Mouse (Mus musculus) heart, adult 9 months (tissue): ENCODE measurements around the gene Igf1r.
A peak's percentile ranks its signal among the peaks of the same experiment; 100 is the strongest.

Experiments used
- DNase-seq, 2 experiments: peaks; one replicate each; pipeline ENCODE4 v3.0.0; 2022; ENCODE audit warnings: low spot score in 2 of 2

The Igf1r gene

DNA sequence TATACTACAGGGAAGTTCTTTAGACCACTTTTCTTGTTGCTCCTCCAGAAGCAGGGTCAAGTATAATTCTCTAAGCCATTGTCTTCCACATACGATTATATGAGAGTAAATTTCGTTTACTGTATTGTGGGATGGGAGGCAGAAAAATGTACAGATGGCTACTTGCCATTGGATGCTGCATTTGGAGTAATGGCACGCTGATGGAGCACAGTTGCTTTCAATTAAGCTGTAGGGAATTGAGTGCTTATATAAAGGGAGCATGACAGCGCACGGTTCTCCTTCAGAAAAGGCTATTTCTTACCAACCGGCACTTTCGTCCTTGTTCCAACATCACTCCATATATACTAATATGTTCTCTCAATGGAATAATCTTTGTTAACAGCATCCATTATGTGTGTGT, 96.4 kb downstream of the Igf1r start:
- DNase-seq = no peak

DNA sequence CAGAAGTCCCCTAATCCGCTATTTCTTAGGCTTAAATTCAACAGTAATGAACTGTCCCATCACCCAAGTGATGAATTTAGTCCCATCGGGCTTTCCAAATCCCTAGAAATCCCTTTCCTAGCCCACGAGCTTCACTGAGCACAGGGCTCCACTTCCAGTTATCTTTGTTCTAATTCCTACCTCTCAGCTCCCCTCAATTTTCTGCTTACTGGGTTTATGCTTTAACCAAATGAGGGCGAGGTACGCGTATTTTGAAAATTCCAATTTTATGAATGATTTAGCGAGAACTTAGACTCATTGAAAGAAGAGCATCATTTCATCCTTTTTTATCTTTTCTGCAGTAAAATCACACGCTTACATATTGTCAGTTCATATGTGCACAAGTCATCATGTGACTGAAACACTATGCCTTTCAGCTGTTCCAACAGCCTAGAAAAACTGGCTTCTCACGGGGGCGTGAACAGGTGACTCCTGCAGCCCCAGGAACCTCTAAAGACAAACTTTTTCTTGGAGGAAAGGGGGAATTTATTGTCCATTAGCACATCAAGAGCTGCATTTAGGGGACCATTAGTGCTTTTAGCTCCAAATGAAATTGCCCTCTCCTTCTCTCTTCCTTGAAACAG, 100.5 kb downstream of the Igf1r start:
- DNase-seq = no peak

DNA sequence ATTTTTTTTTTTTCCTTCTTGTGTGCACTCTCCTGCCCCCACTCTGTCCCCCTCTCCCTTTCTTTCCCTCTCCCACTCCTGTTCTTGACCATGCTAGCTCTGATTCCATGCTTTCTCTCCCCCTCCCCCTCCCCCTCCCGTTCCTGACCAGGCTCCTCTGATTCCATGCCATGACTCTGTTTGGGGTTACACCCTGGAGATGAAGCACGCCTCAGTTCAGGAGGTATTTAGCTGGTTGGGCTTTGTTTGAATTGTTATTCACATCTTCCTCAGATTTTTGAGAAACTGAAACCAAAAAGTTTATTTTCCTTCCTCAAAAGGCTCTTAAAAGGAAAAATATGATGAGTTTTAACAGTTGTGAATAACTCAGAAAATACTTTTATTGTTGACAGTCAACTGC, 101.9 kb downstream of the Igf1r start:
- DNase-seq = no peak

DNA sequence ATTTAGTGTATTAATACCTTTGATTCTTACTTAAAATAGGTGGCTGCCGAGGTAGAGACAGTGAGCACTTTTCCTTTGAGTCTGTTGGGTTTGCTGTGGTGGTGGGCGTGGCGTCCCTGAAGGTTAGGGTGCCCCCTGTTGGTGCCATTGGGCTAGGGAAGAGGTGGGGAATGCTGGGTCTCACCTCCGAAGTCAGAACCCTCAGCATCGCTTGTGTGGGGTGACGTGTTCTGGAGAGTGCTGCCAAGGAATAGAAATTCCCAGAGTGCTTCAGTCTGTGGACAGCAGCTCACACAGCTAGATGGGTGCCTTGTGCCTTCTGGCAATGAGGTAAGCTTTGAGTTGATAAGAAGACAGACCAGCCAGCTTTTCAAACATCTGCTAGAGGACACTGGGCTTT, 102.3 kb downstream of the Igf1r start:
- no peak for DNase-seq

DNA sequence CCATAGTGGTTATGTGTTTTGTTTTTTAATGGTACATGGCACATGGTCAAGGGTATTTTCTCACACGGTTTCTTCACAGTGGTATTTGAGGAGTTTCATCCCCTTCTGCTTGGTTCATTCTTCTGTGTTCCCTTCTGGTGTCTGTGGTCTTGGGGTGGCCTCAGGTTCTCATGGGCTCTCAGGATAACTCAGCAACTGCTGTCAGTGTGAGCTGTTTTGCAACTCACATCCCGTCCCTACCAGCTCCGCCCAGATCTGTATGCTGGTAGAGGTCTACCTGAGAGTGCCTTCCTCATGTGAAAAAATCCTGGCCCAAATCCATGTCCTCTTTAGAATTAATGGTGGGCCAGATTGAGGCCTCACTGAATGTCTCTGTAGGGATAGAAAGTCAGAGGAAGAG, 104.4 kb downstream of the Igf1r start:
- DNase-seq = no peak

DNA sequence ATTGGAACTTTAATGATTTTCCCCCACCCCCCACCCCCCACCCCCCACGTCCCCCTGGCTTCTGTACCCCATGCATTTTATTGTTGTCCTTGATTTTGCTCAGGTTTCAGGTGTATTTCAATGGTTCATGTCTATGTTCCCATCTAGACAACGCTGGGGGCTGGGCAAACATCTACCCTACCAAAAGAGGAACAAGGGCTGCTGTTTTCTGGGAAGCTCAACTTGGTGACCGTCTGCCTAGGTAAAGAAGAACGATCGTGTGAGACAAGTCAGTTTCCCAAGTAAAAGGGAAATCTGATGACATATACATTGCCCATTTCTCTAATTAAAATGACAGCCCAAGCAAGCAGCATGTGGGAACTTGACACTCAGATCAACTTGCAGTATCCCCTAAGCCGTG, 107.1 kb downstream of the Igf1r start:
- no peak for DNase-seq

DNA sequence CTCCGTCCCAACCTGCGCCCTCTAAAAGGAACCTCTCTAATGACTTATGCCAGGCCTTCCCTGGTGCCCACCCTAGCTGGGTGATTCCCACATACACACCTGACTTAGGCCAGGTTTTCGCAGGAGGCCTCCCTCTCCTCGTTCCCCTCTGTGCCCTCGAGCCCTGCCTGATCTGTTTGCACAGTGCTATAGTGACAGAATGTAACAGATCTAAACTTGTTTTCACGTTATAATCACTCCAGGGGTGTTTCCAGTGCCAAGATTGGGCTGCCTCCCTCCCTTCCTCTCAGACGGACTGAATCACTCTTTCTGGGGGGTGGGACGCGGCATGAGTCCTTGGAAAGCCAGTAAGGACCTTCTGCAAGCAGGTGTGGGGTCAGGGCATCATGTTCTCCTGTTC, 108.8 kb downstream of the Igf1r start:
- no peak for DNase-seq

DNA sequence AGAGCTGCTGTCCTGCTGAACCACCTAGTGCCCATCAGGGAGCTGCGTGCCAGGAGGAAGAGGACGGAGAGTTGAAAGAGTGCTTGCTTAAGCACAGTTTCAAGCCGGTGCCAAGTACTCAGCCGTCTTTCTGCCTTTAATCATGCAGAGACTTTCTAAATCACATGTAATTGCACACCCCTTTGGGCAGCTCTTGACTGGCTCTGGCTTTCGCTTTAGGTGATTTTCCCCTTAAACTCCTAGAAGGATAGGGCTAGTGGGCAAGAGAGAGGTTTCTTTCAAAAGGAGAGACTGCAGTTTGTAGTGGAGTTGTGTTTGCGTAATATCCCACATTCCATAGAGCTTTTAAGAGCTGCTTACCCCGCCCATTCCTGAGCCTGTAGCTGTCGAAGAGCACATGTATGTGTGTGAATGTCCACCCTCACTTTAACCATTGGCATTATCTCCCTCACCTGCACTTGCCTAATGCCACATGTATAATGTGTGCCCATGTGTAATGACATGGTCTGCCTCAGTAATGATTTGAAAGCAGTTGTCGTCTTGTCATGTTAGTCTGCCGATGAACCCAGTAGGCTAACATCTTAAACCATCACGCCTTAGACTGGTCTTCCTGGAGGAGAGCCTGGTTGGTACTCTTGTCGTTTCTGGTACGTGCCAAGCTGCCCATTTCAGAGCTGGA, 109.7 kb downstream of the Igf1r start:
- no peak for DNase-seq

DNA sequence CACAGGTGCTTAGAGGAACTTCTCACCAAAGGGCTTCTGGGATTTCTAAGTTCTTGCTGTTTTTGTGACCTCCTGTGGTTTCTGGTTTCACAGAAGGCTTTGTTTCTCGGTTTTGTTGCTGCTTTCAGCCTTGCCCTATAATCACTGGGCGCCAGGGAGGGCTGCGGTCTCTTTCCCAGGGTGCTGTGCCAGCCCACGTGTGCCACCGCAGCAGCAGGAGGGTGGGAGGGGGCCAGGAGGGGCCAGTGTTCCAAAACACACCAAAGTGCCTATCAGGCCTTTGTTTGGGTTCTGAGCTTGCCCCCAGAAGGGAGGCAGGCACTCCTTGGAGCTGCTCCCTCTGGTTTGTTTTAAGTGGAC, 110.2 kb downstream of the Igf1r start:
- DNase-seq = no peak

DNA sequence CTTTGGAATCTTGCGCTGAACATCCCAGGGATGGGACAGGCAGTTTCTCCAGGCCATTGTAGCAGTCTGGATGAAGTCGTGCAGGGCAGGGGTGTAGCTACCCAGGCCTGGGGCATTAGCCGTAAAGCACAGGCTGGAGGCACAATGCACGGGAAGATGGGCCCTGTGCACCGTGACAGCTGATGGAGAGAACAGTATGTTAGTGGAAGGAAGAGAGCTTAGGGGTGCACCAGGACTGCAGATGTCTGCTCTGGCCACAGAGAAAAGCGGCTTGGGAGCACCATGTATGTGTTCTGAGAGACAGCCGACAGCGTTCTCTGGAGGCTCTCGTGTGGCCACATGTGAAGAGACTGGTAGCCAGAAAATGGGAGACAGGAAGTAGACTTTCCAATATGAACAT, 111.1 kb downstream of the Igf1r start:
- DNase-seq = peak in 1 of 2 experiments; percentile 13

DNA sequence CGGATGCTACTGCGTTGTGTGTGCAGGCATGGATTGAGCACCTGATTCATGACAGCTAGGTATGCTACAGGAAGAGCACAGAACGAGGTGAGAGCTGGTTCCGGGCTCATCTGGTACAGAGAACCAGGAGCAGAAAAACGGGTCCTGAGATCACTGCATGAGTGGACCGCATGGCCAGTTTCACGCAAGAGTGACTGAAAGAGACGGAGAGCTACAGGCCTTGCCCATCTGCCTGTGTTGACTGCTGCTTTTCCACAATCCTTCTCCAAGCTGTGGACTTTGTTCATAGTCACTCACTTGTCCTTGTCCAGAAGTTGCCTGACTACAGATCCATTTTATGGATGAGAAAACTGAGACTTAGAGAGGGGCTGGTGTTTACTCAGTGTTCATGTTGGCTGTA, 111.5 kb downstream of the Igf1r start:
- no peak for DNase-seq

DNA sequence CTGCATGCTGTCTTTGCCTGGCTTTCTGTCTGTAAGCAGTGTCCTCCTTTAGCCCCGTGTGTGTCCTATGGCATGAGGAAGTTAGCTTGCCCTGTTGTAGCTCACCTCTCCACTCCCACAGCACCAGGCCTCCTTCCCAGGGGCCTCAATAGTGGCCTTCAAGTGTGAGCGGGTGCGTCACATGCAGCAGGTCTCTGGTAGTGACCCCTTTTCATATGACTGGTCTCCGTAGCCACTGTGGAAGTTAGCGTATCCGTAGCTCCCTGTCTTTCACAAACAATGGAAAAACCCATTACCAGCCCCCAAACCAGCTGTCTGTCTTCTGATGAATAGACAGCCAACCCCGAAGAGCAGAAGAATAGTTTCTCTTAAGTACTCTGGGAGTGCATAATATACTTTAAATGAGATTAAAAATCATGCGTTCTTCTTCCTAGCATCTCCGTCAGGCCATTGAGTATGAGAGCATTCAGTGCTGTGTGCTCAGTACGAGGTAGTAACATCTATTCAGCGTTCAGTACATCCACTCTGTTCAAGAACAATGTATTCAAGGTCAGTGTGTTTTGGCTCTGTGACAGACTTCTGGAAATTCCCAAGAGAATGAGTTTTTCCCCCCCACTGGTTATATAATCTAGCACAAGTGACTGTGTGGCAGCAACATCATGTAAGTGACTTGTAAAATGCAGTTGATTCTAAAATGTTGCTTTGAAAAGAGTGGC, 112.2 kb downstream of the Igf1r start:
- DNase-seq = peak; percentile 33 to 50

DNA sequence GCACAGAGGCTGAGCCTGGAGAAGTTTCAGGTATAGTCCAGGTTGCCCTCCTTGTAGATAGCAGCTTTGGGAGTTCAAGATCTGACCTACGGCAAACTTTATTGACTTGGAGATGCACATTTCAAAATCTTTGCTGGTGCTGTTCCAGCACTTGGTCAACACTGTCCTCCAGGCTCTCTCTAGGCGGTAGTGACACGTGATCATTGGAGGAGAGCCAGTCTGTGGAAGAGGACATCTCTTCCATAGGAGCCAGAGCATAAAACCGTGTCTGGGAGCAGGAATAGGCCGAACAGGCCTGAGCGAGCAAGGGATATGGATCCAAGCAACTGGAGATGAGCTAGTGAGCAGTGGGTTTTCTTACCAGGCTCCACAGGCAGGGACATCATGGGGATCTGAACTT, 113.3 kb downstream of the Igf1r start:
- no peak for DNase-seq

DNA sequence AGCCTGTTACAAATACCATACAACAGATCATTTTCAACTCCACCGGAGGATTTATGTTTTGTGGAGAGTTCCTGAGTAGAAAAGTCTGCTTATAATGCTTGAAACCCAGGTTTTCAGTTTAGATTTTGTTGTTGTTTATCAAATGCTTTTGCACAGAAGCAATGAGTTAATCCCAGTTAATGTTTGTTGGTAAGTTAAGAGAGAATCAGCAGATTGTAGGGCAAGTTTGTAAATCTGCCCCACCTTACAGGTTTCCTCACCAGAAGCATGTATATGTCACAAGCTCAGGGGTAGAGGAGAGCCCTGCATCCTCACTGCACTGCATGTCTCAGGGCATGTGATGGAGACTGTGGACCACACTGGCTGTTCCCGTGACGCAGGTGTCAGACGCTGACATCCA, 114.7 kb downstream of the Igf1r start:
- no peak for DNase-seq

DNA sequence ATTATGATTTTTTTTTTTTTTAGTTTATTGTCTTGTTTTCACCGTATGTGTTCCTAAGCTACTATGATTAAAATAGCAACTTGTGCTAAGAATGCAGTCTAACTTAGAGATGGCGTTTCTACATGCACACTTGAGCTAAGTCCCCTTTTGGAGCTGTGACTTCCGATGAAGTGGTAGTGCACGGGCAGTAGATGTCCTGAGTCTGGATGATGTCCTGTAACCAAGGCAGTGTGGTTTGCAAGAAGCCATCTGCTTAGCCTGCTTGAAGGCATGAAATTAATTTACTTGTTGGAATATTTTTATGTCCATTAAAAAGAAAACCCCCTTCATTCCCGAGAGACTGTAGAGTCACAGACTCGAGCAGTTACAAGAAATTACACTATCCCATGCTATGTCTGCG, 116.7 kb downstream of the Igf1r start:
- DNase-seq = no peak

DNA sequence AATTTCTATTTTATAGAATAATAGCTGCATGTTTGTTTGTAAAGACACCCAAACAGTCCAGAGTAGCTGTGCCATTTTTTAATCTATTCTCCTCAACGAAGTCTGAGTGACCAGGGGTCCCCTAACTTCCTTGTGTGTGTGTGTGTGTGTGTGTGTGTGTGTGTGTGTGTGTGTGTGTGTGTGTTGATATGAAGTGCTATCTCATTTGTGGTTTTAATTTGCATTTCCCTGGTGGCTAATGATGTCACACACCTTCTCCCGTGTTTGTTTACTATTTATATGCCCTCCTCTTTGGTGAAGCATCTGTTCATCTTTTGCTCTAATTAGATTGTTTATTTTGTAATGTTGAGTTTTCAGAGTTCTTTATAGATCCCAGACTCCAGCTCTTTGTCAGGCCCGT, 117.4 kb downstream of the Igf1r start:
- no peak for DNase-seq

DNA sequence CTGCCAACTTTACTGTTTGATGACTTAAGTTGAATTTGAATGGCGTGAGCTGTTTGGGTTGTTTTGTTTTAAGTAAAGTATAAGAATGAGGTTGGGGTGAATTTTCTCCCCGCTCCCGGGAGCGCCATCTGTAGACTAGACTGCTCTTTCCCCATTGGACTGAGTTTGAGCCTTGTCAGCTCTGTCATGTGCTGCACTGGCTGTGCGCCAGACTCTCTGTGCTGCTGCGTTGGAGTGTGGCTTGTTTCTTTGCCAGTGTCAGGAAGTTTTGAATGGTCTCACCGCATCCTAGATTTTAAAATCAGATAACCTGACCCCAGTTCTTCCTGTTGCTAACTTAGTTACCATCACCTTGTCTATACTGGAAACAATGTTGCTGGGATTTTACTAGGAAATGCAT, 118.0 kb downstream of the Igf1r start:
- peak; percentile 62 to 69 for DNase-seq

DNA sequence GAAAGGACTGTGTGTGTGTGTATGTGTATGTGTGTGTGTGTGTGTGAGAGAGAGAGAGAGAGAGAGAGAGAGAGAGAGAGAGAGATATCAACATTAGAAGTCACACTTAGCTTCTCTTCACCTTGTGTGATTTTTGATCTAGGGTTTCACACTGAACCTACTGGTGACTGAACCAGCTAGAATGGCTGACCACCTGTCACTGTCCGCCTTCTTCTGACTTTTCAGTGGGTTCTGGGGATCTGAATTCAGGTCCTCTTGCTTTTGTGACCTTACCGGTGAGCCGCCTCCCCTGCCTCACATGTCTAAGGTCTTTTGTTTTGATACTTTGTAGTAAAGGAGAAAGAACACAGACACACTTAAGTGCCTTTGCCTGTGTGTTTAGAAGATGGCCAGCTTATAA, 118.4 kb downstream of the Igf1r start:
- DNase-seq = no peak

DNA sequence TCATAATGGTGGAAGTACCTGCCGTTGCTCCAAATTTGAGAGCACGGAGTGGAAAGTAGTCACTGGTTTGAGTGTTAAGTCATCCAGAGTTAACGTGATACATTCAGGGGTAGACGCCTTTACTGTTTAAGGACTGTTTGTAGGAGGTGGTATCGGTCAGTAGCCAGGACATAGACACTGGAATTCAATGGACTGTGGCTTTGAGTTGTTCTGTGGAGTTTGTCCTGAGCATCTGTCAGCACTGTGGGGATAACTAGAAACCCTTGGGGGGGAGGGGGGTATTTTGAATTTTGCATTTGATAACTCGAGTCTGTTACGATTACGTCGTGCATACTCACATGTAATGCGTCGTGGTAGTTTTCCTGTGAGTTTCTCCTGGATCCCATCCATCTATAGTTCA, 119.1 kb downstream of the Igf1r start:
- no peak for DNase-seq

DNA sequence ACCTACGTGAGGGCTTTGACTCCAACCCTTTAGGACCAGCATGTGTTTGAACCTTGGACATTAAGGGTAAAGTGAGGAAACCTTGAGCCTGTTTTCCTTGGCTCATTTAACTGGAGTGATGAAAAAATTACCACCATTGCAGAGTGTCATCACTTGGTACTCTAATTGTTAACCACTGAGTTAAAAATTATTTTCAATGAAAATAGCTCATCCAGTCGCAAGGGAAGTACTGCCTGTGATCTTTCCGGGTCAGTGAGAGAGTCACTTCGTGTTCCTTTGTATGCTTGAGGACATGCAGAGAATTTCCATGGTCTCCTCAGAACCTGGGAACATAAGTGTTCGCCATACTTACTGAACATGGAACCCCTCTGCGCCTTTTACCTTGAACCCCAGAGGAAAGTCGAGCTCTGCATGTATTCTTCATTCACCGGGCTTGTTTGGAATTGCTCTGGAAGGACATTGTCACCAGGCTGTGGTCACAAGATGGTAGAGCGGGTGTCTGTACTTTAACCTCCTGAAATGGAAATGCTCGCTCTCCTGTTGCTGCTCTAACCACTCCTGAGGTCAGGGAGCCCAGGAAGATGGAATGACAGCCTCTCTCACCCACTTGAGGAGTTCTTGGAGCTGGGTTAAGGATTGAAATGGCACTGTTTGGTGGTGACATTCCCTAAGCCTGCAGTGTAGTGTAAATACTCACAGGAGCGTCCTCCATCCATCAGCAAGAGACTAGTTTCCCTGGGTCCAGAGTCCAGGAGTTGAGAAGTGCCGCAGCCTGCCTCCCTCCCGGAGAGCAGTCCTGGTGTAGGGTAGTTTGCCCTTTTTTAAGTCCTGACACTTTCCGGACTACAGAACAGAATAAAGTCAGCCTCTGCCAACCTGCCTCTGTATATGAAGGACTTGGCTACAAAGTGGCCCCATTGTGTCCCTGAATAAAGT, 120.2 kb downstream of the Igf1r start:
- DNase-seq = no peak

DNA sequence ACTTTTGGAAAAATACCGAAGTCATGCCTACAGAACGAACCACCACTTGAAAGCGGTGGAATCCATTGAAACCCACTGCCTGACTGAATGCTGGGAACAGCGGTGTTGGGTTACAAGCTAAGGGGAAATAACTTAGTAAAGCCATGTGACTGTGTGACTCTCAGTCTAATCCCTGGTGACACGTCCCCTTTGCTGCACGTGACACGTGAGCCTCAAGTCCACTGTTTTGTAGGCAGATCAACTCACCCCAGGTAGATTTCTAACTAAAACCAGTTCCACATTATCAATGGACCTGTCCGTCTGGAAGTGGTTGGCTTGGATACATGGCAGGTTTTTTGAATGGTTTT, 120.8 kb downstream of the Igf1r start:
- DNase-seq = no peak

DNA sequence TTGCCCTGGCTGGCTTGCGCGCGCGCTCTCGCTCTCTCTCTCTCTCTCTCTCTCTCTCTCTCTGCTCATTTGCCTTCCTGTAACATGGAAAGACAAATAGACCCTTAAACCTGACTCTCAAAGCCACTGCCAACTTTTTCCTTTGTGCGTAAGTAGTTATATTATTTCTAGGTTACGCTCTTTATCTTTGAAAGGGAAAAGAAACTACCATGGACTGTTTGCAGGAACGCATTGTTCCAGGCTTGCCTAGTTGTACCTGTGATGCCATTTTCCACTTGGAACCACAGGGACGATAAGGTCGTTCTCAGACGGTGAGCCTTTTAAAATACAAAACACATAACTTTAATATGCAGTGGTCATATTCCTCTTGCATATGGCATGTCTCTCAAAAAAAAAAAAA, 122.1 kb downstream of the Igf1r start:
- no peak for DNase-seq
